Mouse (Mus musculus): ENCODE measurements around the gene Rpl9-ps1. TPM values are rescaled to one million over a fixed set of nuclear protein-coding genes. Genes with fewer than 3 reads are reported as not detected.

Rpl9-ps1 gene
- not detected in 2 replicates for polyA plus RNA-seq (2021; fragmentation: Nextera tagmentation)
- long read RNA-seq, experiment 1: 0 reads
- long read RNA-seq, experiment 2: 0 reads

DNA sequence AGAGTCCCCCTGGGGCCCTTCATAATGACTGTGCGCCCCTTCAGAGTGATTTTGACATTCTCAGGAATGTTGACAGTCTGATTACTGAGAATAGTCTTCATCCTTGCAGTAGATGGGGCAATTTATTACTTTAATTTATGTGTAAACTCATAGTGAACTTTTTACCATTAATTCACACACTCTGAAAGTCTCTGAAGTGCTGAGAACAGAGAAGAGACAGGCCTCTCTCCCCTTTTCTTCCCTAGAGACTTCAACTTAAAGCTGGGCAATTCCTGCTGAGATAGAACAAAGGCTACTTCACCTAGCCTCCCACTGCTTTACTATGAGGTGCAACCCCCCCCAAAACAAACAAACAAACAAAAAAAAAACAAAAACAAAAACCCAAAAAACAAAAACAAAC is at the start of gene Rpl9-ps1:
Rpl9-ps1 (minus strand) TSS at position 101 of the 400 bp plus-strand sequence.

DNA sequence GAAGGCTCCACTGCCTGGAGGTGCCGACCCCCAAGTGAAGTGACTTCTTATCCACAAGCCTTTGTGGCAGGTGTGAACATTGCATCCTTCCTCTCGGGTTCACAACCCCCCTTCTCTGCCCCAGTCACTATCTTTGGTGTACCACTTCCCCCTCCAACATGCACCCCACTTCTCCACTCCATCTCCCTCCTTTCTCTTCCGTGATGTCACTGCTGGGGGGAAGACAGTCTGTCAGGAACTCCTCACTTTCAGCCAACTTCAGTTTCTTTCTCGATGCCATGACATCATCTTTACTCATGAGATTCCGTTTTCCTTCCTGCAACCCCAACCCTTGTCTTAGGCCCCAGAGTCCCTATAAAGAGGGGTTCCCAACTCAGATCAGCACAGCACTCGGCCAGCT is 16.8 kb upstream of the Rpl9-ps1 start, which contains the start of gene Ccl4:
Ccl4 (plus strand) TSS at position 381 of the 400 bp plus-strand sequence.

DNA sequence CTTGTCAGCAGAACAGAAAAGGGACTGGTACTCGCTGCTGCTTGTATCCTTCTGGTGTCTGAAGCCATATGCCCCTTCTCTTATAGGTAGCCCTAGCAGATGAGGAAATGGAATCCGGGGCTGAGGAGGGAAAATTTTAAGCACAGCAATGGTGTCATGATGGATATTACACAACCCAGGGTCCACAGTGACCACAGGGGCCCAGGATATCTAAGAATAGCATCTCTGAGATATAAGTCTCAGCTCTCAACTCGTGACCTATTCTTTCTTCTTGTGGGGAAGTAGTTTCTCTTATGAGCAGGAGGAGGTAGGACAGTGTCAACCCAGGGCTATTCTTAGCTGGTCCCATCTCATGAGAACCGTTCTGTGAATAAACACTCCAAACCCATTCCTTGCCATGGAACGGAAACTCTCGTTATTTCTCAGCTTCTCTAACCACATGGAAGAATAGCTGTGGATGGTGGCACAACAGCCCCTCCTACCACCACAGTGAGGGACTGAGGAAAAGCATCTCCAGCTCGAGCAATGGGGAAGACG is 4.0 kb upstream of the Rpl9-ps1 start, which contains the start of gene Ccl3:
Ccl3 (minus strand) TSS at position 51 of the 537 bp plus-strand sequence.

Other genes with a start within 250 kb of the Rpl9-ps1 start
- 22.6 and 32.3 TPM in 2 replicates for gene Rasl10b, start 236.5 kb downstream of the Rpl9-ps1 start, polyA plus RNA-seq (2021; fragmentation: Nextera tagmentation)
- 0.29 TPM in 2 replicates for gene Gas2l2, start 216.2 kb downstream of the Rpl9-ps1 start, polyA plus RNA-seq (2021; fragmentation: Nextera tagmentation)
- 0.82 and 1.1 TPM in 2 replicates for gene 1700020L24Rik, start 207.9 kb downstream of the Rpl9-ps1 start, polyA plus RNA-seq (2021; fragmentation: Nextera tagmentation)
- 1.0 and 2.0 TPM in 2 replicates for gene Mmp28, start 182.6 kb downstream of the Rpl9-ps1 start, polyA plus RNA-seq (2021; fragmentation: Nextera tagmentation)
- gene Taf15, start 172.5 kb downstream of the Rpl9-ps1 start, polyA plus RNA-seq (2021; fragmentation: Nextera tagmentation): 0.81 and 0.97 TPM in 2 replicates
- gene Heatr9, start 123.4 kb downstream of the Rpl9-ps1 start, polyA plus RNA-seq (2021; fragmentation: Nextera tagmentation): not detected in 2 replicates
- gene Ccl5, start 115.1 kb downstream of the Rpl9-ps1 start, polyA plus RNA-seq (2021; fragmentation: Nextera tagmentation): 0.74 and 5.3 TPM in 2 replicates
- gene Ccl9, start 67.0 kb downstream of the Rpl9-ps1 start, polyA plus RNA-seq (2021; fragmentation: Nextera tagmentation): 0.67 and 2.3 TPM in 2 replicates
- gene Ccl6, start 52.5 kb downstream of the Rpl9-ps1 start, polyA plus RNA-seq (2021; fragmentation: Nextera tagmentation): 3.0 TPM in 2 replicates
- 1.0 and 1.1 TPM in 2 replicates for gene Ccl3, start 3.7 kb upstream of the Rpl9-ps1 start, polyA plus RNA-seq (2021; fragmentation: Nextera tagmentation)
- 0.78 and 1.6 TPM in 2 replicates for gene Ccl4, start 17.0 kb upstream of the Rpl9-ps1 start, polyA plus RNA-seq (2021; fragmentation: Nextera tagmentation)
- gene Wfdc17, start 58.4 kb upstream of the Rpl9-ps1 start, polyA plus RNA-seq (2021; fragmentation: Nextera tagmentation): 2.4 and 3.2 TPM in 2 replicates
- gene Wfdc18, start 63.4 kb upstream of the Rpl9-ps1 start, polyA plus RNA-seq (2021; fragmentation: Nextera tagmentation): 9.6 and 12.4 TPM in 2 replicates
- not detected in 2 replicates for gene Wfdc21, start 101.3 kb upstream of the Rpl9-ps1 start, polyA plus RNA-seq (2021; fragmentation: Nextera tagmentation)
- gene Heatr6, start 108.1 kb upstream of the Rpl9-ps1 start, polyA plus RNA-seq (2021; fragmentation: Nextera tagmentation): 5.9 and 6.4 TPM in 2 replicates
- 0.55 and 1.4 TPM in 2 replicates for gene Hnf1b, start 204.4 kb upstream of the Rpl9-ps1 start, polyA plus RNA-seq (2021; fragmentation: Nextera tagmentation)